Mouse (Mus musculus) olfactory bulb, adult 2 months (tissue): ENCODE results near the gene Nat9.

Source experiments
- CTCF ChIP-seq: fragments of 200-500 bp; IDR thresholded peaks from 2 replicates; pipeline ENCODE4 v1.5.1; 2012; ENCODE audit warnings: low read depth, mild to moderate bottlenecking, low read length, moderate library complexity; ENCODE audit not compliant: insufficient read depth
- POLR2A ChIP-seq: fragments of 200-500 bp; IDR thresholded peaks from 2 replicates; pipeline ENCODE4 v1.6.1; 2012; ENCODE audit warnings: mild to moderate bottlenecking, low read depth, low read length, moderate library complexity; ENCODE audit not compliant: insufficient read depth

DNA sequence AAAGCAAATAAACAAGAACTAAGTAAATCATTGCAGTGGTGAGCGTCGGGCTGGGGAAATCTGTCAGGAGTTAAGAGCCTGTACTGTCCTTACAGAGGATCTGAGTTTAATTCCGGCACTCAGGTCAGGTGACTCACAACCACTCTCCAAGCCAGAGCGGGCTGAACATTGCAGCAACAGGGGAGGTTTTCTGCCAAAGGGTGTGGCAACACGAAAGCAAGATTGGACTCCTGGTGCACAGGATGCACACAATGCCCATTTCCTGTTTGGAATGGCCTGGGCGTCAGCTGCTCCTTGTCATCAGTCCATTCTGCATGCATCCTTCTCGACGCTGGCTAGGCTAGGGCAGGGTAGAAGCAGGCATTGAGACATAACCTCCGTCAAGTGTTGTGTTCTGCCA, 31.6 kb upstream of the Nat9 start:
- no peak for TF ChIP-seq POLR2A
- TF ChIP-seq CTCF = no peak
